ENCODE assay signal across 10 mouse cellular contexts in the genomic region with DNA sequence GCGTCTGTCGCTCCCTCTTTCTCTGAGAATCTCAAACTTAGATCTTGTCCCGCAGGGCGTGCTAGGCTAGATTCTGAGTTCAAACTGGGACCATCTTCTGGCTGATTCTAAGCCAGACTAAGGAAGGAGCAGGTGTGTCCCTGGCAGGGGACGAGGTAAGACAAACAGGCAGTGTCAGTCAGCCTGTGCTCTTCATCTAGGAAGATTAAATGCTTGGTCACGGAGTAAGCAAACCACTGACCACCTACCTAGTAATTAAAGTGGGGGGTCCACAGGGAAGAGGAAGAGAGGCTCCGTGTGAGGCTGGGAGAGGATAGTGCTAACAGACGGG. TPM values are rescaled to one million over a fixed set of nuclear protein-coding genes. Genes with fewer than 3 reads are reported as not detected.
DNase-seq lines count a peak whose midpoint lies in the region; ATAC-seq and TF ChIP-seq lines count a peak whose summit lies in the region.
"Had no signal": no experiment of that assay in that cellular context is flagged by ENCODE, and none has a peak within 500 bp of the region (broad histone marks: within the 10 kb centered on the region; RNA-seq: fewer than 3 reads in every experiment).

No protein-coding gene starts in this region.

- intact Hi-C loops in left cerebral cortex, adult 2 months (cut with DNase I) = no loop called here
- intact Hi-C loops in left cerebral cortex, postnatal 14 days (cut with DNase I) = no loop called here

- no peak overlapping the region for H3K27ac ChIP-seq in left cerebral cortex, adult 2 months
- 0 out of 2 replicates have a peak overlapping the region, but pooled peaks have one; percentile 84 for H3K27ac ChIP-seq in embryonic facial prominence, embryonic 15.5 days (replicated peaks)
- peak overlapping the region; percentile 86; the same call in 1 of the 2 replicates for H3K27ac ChIP-seq in limb, embryonic 10.5 days
- H3K27ac ChIP-seq in neural tube, embryonic 14.5 days (ENCODE audit: low read depth, low read length) = no peak overlapping the region

- H3K36me3 ChIP-seq in embryonic facial prominence, embryonic 15.5 days = peaks cover 18% of the 10 kb centered on the region
- H3K36me3 ChIP-seq in limb, embryonic 10.5 days = peaks cover 10% of the 10 kb centered on the region
- no peaks in the 10 kb centered on the region for H3K36me3 ChIP-seq in neural tube, embryonic 14.5 days (ENCODE audit: control insufficient read depth, insufficient read depth, low read length)

- H3K4me3 ChIP-seq in left cerebral cortex, adult 2 months = peak overlapping the region; percentile 91
- H3K4me3 ChIP-seq in embryonic facial prominence, embryonic 15.5 days (replicated peaks) = peak overlapping the region; percentile 87
- H3K4me3 ChIP-seq in limb, embryonic 10.5 days = peak overlapping the region; percentile 83
- H3K4me3 ChIP-seq in neural tube, embryonic 14.5 days (ENCODE audit: low read depth, low read length) = peak overlapping the region; percentile 79

- TF ChIP-seq CTCF in left cerebral cortex, adult 2 months (IDR thresholded peaks at IDR 0.05) = no peak

- peak overlapping the region; percentile 73; the same call in 1 of the 2 replicates for H3K9ac ChIP-seq in embryonic facial prominence, embryonic 15.5 days
- H3K9ac ChIP-seq in neural tube, embryonic 14.5 days (replicated peaks; ENCODE audit: low read depth, low read length) = peak overlapping the region; percentile 80

- WGBS in embryonic facial prominence, embryonic 15.5 days = 5% methylated on average over 8 of the region's 8 CpGs
- 5% methylated on average over 8 of the region's 8 CpGs for WGBS in limb, embryonic 10.5 days
- 6% methylated on average over 8 of the region's 8 CpGs for WGBS in neural tube, embryonic 14.5 days

- no peaks in the 10 kb centered on the region for H3K27me3 ChIP-seq in embryonic facial prominence, embryonic 15.5 days
- H3K27me3 ChIP-seq in limb, embryonic 10.5 days (ENCODE audit: low read depth, poor library complexity, severe bottlenecking) = peaks cover 24% of the 10 kb centered on the region
- H3K27me3 ChIP-seq in neural tube, embryonic 14.5 days (ENCODE audit: control insufficient read depth, insufficient read depth, low read length) = no peaks in the 10 kb centered on the region

- no peaks in the 10 kb centered on the region for H3K9me3 ChIP-seq in embryonic facial prominence, embryonic 15.5 days (replicated peaks)
- H3K9me3 ChIP-seq in limb, embryonic 10.5 days (replicated peaks) = no peaks in the 10 kb centered on the region
- H3K9me3 ChIP-seq in neural tube, embryonic 14.5 days (ENCODE audit: control insufficient read depth, low read length) = no peaks in the 10 kb centered on the region

- no peak for ATAC-seq in embryonic facial prominence, embryonic 15.5 days (ENCODE audit: insufficient number of reproducible peaks, low FRiP score, low TSS enrichment, low read depth)
- ATAC-seq in neural tube, embryonic 14.5 days (ENCODE audit: low read depth) = peak; percentile 26; the same call in 1 of the 2 replicates

- peak overlapping the region; percentile 73 for H3K4me2 ChIP-seq in embryonic facial prominence, embryonic 15.5 days (replicated peaks)
- H3K4me2 ChIP-seq in neural tube, embryonic 14.5 days (ENCODE audit: low read depth, low read length) = peak overlapping the region; percentile 78

- peaks cover 19% of the 10 kb centered on the region for H3K4me1 ChIP-seq in embryonic facial prominence, embryonic 15.5 days
- peaks cover 23% of the 10 kb centered on the region for H3K4me1 ChIP-seq in limb, embryonic 10.5 days
- no peaks in the 10 kb centered on the region for H3K4me1 ChIP-seq in neural tube, embryonic 14.5 days (ENCODE audit: control insufficient read depth, insufficient read depth, low read length)

- no peak for DNase-seq in left cerebral cortex, adult 2 months (ENCODE audit: extremely low spot score in 1 of 2, low spot score in 2 of 2)
- no peak for DNase-seq in left cerebral cortex, postnatal 14 days (ENCODE audit: low spot score in 2 of 2)
- DNase-seq in limb, embryonic 10.5 days (ENCODE audit: low spot score) = no peak
- no peak for DNase-seq in layer of hippocampus, adult 8-10 months (ENCODE audit: low spot score in 2 of 2)
- no peak for DNase-seq in cerebellum, adult 8-10 months
- DNase-seq in kidney, postnatal 14 days = no peak

RNA-seq across cellular contexts. Expression of a gene that starts 0.6 kb away (rescaled TPM):
- total RNA-seq in left cerebral cortex, adult 2 months (2021) = 1 to 10 TPM; 4.0 to 4.4 TPM
- 1 to 10 TPM; 3.1 TPM for total RNA-seq in left cerebral cortex, postnatal 14 days (2021)
- 14.5 and 15.5 TPM in 2 replicates for polyA plus RNA-seq in embryonic facial prominence, embryonic 15.5 days (2015; fragmentation: Nextera tagmentation; extraction: Ambion mirVana)
- polyA plus RNA-seq in limb, embryonic 10.5 days (2016; fragmentation: Nextera tagmentation; extraction: Ambion mirVana) = 4.4 and 6.5 TPM in 2 replicates
- 4.7 and 5.6 TPM in 2 replicates for polyA plus RNA-seq in neural tube, embryonic 14.5 days (2014; fragmentation: Nextera tagmentation; extraction: Ambion mirVana)
- 10 to 100 TPM in 1 of 4 experiments, 1 to 10 TPM in 3; 4.5 to 10.2 (median 7.1) TPM for total RNA-seq in layer of hippocampus, adult 8-10 months (2022)

RNA-seq across cellular contexts. Expression of a gene that starts 10.5 kb away (rescaled TPM):
- 10 to 100 TPM; 37.6 to 38.7 TPM for total RNA-seq in left cerebral cortex, adult 2 months (2021)
- 10 to 100 TPM; 40.0 to 45.7 TPM for total RNA-seq in left cerebral cortex, postnatal 14 days (2021)
- polyA plus RNA-seq in embryonic facial prominence, embryonic 15.5 days (2015; fragmentation: Nextera tagmentation; extraction: Ambion mirVana) = 33.1 and 33.2 TPM in 2 replicates
- 23.1 and 29.6 TPM in 2 replicates for polyA plus RNA-seq in limb, embryonic 10.5 days (2016; fragmentation: Nextera tagmentation; extraction: Ambion mirVana)
- polyA plus RNA-seq in neural tube, embryonic 14.5 days (2014; fragmentation: Nextera tagmentation; extraction: Ambion mirVana) = 19.9 and 23.0 TPM in 2 replicates
- 10 to 100 TPM; 47.2 to 70.6 (median 53.7) TPM for total RNA-seq in layer of hippocampus, adult 8-10 months (2022)

RNA-seq across cellular contexts. Expression of a gene that starts 43.9 kb away (rescaled TPM):
- total RNA-seq in left cerebral cortex, adult 2 months (2021) = 10 to 100 TPM; 74.6 to 74.8 TPM
- total RNA-seq in left cerebral cortex, postnatal 14 days (2021) = 10 to 100 TPM; 39.2 to 42.3 TPM
- 49.6 and 51.1 TPM in 2 replicates for polyA plus RNA-seq in embryonic facial prominence, embryonic 15.5 days (2015; fragmentation: Nextera tagmentation; extraction: Ambion mirVana)
- polyA plus RNA-seq in limb, embryonic 10.5 days (2016; fragmentation: Nextera tagmentation; extraction: Ambion mirVana) = 55.8 and 58.0 TPM in 2 replicates
- 42.7 and 48.1 TPM in 2 replicates for polyA plus RNA-seq in neural tube, embryonic 14.5 days (2014; fragmentation: Nextera tagmentation; extraction: Ambion mirVana)
- total RNA-seq in layer of hippocampus, adult 8-10 months (2022) = 10 to 100 TPM; 55.8 to 66.8 (median 63.1) TPM

RNA-seq across cellular contexts. Expression of a gene that starts 47.7 kb away (rescaled TPM):
- total RNA-seq in left cerebral cortex, adult 2 months (2021) = under 1 TPM in 1 of 2 experiments, not detected in 1; 0.75 TPM
- total RNA-seq in left cerebral cortex, postnatal 14 days (2021) = under 1 TPM; 0.46 to 0.59 TPM
- polyA plus RNA-seq in embryonic facial prominence, embryonic 15.5 days (2015; fragmentation: Nextera tagmentation; extraction: Ambion mirVana) = 0.35 TPM in 2 replicates
- 0.43 TPM in 1 of 2 replicates, not detected in the other for polyA plus RNA-seq in limb, embryonic 10.5 days (2016; fragmentation: Nextera tagmentation; extraction: Ambion mirVana)
- 0.54 TPM in 1 of 2 replicates, not detected in the other for polyA plus RNA-seq in neural tube, embryonic 14.5 days (2014; fragmentation: Nextera tagmentation; extraction: Ambion mirVana)
- under 1 TPM in 2 of 4 experiments, not detected in 2; 0.43 to 0.85 TPM for total RNA-seq in layer of hippocampus, adult 8-10 months (2022)

RNA-seq across cellular contexts. Expression of a gene that starts 55.7 kb away (rescaled TPM):
- under 1 TPM; 0.45 to 0.70 TPM for total RNA-seq in left cerebral cortex, adult 2 months (2021)
- under 1 TPM; 0.17 to 0.64 TPM for total RNA-seq in left cerebral cortex, postnatal 14 days (2021)
- not detected in 2 replicates for polyA plus RNA-seq in embryonic facial prominence, embryonic 15.5 days (2015; fragmentation: Nextera tagmentation; extraction: Ambion mirVana)
- not detected in 2 replicates for polyA plus RNA-seq in limb, embryonic 10.5 days (2016; fragmentation: Nextera tagmentation; extraction: Ambion mirVana)
- polyA plus RNA-seq in neural tube, embryonic 14.5 days (2014; fragmentation: Nextera tagmentation; extraction: Ambion mirVana) = 0.09 and 0.27 TPM in 2 replicates
- under 1 TPM in 3 of 4 experiments, not detected in 1; 0.39 to 0.53 (median 0.41) TPM for total RNA-seq in layer of hippocampus, adult 8-10 months (2022)
- polyA plus RNA-seq: large intestine, adult 2 months; urinary bladder, adult 2 months had no signal

Comparison
In these comparisons a context has a peak if more than half of its experiments do, and no peak if none do; other contexts are left out.
1. H3K27ac ChIP-seq: peak in embryonic facial prominence, embryonic 15.5 days (single experiment) and limb, embryonic 10.5 days (single experiment); none in left cerebral cortex, adult 2 months (single experiment) and neural tube, embryonic 14.5 days (single experiment).
2. Peak in every context shown above with its lines, with median percentiles within 50 percentile points of each other: H3K4me3 ChIP-seq.